Mouse (Mus musculus) embryo, embryonic 11.5 days (tissue): ENCODE measurements at regions not wholly inside any gene's neighbourhood (a gene's known extent, or its start where the extent isn't known, plus 50 kb on each side); places are given as distances from the start of the nearest gene placed in this dataset.

Source experiments
- DNase-seq: peaks from one replicate; pipeline ENCODE4 v3.0.0-alpha.2; 2012; ENCODE audit warnings: low read depth, low spot score

DNA sequence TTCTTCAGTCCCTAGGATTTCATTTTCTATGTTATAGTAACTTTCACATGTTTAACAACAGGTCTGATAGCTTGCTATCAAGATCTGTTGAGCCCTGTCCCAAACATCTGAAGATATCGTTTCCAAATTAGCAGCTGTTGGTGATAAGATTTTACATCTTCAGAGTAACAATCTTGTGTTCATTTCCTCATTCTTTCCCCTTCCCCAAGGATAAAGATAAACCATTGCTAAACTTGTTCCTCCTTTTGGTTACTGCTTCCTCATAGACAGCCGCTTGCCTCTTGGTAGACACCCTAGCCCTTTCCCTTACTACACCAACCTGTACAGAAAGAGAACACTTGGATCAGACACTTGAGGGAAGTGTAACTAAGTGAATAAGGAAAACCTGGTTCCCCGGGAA is 58.6 kb downstream of the Kcnrg start:
- DNase-seq, result no peak

DNA sequence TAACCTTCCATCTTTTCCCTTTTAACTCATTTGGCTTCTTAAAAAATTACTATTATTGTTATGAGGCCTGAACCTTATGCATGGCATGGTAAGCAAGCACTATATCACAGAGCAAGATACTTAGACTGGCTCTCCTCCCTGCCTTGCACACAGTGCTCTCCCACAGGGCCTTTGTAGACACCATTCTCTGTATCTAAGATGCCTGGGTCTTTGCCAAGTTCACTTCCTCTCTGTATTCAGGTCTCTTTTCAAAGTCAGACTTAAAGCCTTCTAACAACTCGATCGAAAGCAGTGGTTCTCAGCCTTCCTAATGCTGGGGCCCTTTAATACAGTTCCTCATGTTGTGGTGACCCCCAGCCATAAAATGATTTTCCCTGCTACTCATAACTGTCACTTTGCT is 65.9 kb downstream of the Kcnrg start:
- no peak for DNase-seq

DNA sequence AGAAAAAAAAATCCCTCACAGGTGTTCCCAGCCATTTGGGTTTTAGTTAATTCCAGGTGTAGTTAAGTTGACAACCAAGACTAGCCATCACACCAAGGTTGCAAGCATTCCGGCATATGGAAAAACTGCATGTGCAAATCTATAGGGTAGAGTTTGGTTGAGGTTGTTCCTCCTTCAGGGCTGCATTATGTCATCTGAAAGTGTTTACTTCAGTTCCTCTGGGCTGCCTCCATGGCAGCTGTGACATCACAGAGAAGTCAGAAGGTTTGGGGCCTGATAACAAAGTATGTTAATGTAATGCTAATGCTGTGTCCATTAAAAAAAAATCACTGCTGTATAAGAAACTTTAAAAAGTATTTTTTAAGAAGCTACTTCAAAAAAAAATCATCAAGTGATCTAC is 70.8 kb downstream of the Kcnrg start:
- DNase-seq, result no peak

DNA sequence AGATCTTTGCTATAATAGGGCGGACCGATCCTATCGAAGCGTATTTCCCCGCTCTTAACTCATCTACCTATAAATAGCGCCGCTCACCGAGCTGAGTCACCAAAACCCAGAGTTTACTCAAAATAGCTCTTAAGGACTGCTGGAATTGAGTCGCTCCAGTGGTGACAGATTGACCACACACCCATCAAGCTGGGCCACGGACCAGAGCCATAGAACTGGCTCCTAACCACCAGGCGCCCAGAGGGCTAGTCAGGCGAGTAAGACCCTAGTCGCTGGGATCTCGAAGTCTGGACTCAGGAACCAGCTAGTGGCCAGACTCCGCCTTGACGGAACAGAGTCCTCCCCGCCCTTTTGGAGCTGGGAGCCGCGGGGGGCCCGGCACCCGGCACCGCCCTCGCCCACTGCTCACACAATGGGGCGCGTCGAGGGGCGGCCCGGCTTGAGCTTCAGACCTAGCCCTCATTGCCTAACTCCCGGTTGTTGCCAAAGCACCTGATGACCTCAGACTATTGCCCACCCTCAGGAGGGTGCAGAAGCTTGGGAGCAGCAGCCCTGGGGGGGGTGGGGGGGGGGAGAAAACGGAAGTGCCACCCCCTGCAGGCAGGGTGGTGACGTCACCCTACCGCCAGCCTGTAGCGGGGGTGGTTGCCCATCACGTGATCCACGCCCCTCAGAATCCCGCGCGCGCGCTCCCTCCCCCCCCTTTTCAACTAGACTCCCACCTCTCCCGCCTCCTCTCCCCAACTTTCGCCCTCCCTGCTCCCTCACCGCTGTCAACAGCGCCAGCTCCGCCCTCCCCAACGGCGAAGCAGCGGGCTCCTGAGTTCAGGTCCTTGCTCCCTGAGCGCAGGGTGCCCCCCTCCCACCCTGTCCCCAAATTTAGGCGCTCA is 73.8 kb downstream of the Kcnrg start:
- peak; percentile 85 for DNase-seq

DNA sequence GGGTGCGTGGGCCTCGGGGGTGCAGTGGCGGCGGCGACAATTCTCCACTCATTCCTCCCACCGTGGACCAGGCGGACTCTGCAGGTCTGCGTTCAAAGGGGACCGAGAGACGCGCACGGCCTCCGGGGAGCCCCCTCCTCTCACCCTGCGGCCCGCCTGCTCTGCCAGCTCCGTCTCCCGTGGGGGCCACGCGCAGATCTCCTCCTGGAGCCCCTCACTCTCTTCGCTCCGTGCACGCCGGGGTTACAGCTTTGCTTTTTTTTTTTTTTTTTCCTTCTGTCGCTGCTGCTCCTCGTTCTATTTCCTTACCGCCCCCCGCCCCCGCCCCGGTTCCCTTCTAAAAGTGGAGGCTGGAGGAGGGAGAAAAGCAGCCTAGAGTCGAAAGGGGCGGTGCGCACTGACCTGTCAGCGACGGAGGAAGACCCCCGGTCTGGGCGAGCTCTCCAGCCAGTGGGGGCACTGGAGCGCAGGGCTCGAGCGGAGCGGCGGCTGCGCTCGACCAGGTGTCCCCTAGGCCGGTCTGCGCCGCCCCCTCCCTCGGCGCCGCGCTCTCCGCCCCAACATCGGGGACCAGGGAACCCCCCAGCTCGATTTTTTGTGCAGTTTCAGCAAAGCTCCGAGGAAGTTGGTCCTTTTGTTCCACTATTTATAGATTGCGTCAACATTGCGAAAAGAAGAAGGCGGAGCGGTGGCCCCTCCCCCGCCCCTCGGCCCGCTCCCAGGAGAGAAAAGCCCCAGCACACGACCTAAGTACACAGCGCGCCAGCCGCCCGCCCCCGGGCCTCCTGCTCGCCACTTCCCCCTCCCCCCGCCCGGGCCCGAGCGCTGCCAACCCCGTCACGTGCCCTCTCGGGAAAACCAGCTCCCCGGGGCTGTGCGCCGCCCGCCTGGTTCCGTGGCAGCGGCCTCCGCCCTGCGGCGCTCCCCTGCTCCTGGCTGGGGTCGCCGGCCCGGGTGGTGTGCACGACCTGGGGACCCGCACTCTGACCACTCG is 74.7 kb downstream of the Kcnrg start:
- no peak for DNase-seq

DNA sequence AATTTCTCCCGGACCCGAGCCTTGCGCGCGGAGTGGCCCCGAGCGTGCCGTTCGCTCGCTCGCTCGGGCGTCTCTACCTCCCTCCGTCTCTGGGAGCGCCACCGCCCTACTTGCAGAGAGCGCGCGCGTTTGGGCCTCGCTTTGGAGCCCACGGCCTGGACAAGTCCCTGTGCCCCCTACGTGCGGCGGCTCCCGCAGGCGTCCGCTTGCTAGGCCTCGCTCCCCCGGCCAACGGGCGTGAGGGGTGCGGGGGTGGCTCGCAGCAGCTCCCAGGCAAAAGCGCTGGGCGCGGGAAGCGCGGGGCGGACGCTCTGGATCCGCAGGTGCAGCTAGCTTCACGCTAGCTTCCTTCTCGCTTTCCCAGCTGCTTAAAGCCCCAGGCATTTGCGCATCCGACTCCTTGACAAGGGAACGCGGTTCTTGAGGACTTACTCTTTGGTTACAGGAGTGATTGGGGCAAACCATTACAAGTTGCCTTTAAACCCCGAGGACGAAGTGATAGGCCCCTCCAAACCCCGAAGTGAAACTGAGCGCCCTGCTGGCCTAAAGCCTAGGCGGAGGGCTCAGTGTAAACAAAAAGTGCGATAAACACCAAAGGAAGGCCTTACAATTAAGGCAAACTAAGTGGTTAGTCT is 75.6 kb downstream of the Kcnrg start:
- no peak for DNase-seq

DNA sequence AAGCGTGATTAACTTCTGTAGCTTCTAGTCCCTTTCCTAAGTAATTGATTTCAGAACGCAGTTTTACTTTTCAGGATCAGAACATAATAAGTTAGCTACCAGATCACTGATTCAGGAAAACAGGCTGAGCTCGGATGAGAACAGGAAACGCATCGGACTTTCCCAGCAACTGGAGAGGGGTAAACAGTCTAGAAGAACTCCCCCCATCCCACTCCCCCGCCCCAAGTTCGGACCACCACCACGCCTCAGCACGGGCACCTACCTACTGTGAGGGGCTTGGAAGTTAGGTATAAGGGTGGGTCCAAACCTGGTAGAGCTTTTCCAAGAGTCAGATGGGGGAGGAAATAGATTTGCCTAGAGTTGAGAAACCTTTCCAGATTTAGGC is 76.1 kb downstream of the Kcnrg start:
- no peak for DNase-seq

DNA sequence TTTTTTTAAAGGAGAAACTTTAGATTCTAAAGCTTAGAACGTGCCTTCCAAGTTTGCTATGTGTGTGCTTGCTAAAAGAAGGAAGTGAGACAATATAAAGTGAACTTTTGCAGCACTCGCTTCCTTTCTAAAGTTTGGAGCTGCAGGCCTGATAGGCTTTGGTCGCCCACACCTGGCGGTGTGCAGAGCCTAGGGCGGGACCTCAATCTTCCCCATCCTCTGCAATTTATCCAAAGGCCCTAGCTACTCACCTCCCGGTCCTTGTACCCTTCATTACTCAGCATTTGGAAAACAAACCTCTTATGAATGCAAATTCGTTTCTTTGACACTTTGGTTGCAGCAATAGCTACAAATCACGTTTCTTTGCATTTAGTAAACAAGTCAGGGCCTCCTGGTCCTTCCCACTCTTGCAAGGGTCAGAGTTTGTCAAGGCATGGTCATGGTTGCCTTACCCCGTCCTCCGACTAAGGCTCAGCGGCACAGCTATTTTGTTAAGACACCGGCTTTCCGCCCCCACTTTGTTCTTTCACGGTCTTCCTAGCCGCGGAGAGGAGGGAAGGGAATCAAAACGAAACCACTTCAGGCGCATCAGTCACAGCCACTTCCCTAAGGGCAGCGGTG is 76.6 kb downstream of the Kcnrg start:
- DNase-seq, result no peak

DNA sequence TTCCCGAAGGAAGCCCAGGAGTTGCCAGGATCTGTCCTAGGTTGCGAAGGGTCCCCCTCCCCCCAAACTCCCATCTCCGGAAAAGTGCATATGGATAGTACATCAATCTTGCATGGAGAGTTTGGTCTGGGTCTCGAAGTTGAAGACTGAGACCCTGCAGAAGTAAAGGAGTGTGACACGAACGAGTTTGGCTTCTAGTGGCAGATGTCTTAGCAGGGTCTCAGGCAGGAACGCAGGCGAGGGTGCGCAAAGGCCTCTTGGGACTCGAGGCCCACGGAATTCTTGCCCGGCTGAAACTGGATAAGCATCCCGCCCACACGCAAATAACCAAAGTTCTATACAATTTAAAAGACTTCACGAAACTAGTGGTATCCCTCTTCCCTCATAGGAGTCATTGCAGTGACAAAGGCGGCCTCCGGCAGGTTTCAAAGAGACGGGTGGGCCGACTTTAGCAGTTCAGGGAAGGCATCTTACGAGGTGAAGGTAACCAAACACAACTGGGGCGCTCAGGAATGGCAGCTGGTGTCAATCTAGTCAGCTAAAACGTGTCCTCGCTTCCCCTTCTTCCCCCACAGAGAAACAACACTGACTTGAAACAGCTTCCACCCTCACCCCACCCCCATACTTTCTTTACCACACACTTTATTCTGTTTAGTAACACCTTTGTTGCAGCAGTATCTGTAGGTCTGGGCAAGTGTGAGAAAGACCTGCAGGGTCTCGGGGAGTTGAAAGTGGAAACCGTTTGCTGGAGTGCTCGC is 77.4 kb downstream of the Kcnrg start:
- no peak for DNase-seq

DNA sequence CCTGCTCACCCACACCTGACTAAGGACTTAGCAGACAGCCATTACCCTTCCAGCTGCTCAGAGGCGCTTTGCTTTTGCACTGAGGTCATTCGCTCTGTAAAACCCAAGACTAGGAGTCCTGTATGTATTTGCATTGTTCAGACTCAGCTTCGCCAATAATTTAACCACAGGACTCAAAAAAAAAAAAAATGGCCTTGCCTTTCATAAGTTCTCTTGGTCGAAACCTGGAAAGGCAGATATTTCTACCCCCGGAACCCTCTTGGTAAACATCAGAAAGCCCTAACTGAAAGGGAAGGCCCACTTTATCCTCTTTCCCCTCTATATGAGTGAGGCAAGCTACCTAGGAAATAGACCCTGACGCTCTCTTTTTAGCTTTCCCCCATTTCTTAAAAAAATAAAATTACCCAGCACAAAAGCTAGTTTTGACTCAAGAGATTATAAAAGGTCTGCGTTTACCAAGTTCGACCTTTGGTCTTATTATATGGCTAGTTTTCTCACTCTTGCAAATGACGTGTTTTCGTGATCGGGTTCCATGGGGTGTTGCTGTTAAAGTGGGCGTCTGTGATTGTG is 78.1 kb downstream of the Kcnrg start:
- DNase-seq, result no peak

DNA sequence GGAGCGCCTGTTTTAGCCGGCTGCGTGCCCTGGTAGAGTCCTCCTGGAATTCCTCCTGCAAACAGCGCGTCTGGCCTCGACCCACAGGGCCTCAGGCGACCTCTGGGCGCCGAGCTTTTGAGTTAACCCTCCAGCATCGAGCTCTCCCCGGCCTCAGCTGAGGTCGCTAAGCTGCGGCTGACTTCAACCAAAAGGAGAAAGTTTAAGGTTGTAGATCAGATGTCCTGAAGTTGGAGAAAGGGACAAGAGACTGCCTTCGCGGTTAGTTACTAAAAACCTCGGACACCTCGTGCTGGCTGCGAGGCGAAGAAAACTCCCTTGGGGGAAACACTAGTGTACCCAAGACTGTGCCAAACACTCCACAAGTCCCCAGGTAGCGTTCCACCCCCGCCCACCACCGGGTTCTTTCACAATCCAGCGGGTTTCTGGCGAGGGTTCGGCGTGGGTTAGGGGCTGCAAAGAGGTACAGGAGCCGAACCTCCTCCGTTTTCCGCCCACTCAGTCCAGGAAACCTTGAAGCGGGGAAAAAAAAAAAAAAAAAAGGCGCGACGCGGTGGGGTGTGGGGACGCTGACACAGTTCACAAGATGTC is 78.9 kb downstream of the Kcnrg start:
- no peak for DNase-seq

DNA sequence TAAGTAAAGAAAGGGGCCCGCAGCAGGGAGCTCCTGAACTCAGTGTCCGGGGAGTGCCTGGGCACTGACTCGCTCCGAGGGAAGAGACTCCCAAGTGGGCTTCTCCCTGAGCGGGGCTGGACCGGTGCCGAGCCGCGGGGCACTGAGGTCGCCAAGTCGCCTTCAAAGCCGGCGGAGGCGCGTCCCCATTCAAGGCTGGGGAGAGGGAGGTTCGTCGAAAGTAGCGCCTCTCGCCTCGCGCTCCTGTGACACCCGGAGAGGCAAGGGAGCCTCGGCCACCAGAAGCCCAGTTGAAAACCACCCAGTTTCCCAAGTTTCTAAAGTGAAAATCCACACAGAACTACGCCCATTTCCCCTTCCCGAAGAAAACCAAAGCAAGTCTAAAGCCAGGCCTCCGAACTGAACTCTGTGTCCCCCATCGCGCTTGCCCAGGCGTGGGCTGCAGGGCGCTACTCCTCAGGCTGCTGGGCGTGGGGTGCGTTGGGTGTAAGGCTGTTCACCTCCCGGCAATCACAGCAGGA is 79.6 kb downstream of the Kcnrg start:
- no peak for DNase-seq

DNA sequence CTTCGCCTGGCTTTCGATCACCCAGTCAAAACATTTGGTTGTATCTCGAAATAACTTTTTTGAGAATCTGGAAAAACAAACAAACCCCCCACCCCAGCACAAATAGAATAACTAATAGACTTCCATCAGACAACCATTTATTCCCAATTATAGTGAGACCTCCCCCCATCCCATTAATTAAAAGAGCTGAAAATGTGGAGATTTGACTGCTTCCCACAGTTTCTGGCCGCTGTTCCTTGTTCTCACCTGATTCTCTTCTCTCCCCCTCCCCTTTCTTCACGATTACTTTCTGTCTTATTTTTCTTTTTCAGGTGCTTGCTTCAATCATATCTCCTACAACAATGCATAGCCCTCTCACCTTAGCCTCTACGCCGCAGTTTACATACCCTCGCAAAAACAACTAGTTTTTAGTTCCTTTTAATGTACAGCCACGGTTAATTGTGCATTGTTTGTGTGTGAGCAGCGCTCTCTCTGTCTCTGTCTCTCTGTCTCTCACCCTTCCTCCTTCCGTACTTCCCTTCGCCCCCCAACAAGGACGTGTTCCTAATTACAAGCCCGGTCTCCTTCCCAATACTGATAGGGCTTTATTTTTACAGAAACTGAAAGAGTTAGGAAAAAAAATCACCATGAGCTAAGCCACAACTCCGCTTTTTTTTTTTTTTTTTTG is 80.2 kb downstream of the Kcnrg start:
- no peak for DNase-seq

DNA sequence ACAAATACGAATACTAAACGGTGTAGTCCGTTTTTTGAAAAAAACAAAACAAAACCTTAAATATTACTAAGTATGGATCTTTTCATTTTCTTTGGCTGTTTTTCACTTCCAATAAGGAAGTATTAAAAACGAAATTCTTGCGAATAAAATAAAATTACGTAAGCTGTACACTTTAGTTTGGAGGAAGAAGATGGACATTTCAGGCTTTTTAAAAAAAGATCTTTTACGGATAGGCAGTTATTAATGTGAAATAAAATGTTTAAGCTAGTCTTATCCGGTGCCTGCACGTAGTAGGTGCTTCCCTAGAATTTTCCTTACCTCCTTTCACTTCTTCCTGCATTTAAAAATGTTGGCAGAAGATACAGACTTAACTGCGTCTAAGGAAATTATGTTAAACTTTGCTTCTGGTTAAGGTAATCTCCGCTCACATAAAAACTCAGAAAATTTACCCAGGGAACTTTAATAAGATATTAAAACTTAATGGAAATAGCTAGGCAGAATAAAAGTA is 80.8 kb downstream of the Kcnrg start:
- DNase-seq, result no peak

DNA sequence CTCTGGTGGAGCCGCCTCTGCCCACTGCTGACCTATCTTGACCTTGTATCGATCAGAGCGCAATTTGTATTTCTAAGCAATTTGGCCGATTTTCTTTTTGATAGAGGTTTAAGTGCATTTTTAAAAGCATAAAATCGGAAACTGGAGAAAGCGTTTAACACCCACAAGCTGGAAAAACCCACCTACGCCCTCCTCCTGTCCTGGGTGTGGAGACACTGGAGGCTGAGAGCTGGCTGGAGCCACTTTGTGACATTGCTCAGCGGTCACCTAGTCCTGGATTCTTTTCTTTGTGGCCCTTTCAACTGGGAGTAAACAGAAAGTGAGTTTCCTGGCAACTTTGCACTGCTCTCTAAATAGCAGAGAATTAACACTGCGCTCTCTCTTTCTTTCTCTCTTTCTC is 81.4 kb downstream of the Kcnrg start:
- no peak for DNase-seq

DNA sequence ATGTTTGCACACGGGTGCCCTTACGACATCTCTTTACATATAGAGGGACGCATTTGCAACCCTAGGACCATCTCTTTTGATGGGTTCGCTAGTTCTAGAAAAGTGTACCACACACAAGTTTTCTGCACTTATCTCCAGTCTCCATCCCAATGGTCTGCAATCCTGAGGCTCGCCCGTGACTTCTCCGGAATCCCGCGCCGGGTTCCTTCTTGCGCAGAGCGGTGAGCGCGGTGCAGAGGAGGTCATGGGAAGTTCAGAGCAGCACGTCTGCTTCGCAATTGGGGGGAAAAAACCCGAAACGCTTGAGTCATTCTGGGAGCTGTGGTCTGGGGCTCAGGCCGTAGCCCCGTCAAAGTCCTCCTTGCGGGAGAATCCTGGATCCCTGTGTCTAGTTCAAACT is 82.0 kb downstream of the Kcnrg start:
- DNase-seq, result no peak

DNA sequence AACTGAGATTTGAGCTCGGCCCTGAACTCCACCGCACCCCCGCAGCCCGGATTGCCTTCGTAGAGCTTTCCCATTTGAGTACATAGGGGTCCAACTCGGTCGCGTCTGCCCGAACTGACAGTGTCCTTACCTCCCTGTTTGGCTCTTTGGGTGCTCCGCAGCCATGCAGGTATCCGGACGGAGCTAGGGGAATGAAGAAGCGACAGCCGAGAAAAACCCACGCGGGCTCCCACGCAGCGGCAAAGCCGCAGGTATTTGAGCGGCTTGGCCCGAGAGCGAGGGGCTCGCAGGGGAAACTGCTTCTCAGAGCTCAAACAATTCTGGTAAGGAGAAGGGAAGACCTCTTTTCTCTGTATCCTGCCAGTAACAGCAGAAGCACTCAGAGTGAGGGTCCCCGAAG is 82.5 kb downstream of the Kcnrg start:
- no peak for DNase-seq

DNA sequence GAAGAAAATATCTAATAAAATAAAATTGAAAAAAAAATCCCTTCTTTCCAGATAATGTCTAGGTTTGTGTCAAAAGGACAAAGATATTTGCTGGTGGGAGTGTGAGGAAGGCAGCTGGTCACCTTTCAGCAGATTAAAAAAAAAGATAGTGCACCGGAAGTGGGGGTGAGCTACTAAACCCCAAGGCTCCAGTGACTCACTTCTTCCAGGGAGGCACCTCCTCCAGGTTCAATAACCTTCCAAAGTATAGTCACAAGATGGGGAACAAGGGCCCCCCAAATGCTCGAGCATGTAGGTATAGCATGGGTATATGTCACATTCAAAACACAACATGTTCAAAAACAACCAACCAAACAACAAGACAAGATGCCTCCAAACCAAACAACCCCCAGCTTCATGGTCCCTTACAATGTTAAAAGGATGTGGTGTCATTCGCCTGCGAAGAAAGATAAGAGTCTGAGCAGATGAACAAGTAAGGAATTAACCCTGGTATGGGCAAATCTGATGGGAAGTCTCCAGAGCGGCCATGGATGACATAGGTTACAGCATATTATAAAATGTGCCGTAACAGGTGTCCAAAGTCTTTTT is 84.6 kb downstream of the Kcnrg start:
- DNase-seq, result no peak

DNA sequence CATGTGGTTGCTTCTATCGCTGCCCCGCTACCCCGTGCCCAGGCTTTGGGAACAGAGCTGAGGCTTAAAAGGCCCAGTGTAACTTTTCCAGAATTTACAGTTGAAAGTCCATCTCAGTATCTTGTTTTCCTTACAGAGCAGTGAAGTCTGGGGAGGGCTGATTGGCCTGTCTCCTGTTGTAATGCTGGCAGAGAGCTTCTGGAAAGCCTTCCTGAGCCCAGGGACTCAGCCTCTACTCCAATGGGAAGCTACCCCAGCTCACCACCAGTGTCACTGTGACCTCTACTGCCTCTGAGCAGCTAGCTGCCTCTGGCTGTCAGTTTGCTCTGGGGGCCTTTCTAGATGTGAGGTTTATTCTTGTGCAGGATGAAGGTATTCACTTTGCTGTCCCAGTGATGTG is 87.5 kb downstream of the Kcnrg start:
- DNase-seq, result no peak
